Mouse (Mus musculus): ENCODE results near the gene Col24a1.

GRCm38 (mm10) chr3:145254764-145255396 lies 37.4 kb upstream of the Col24a1 start:
- no peak for TF ChIP-seq CTCF (IDR thresholded peaks at IDR 0.05)
- no peak for TF ChIP-seq EP300 (IDR thresholded peaks at IDR 0.05)

Data from lung, postnatal 0 days (tissue).